Mouse (Mus musculus): ENCODE measurements at regions not wholly inside any gene's neighbourhood (a gene's known extent, or its start where the extent isn't known, plus 50 kb on each side); places are given as distances from the start of the nearest gene placed in this dataset.

- no peak overlapping the region for H3K4me2 ChIP-seq
- H3K9me3 ChIP-seq (ENCODE audit: control insufficient read depth, low read length), result no peaks in the 10 kb centered on the region
- H3K4me3 ChIP-seq (ENCODE audit: low read depth, low read length), result no peak overlapping the region
- no peak overlapping the region for H3K9ac ChIP-seq (ENCODE audit: low read depth, low read length)
- H3K36me3 ChIP-seq (ENCODE audit: control insufficient read depth, insufficient read depth, low read length), result no peaks in the 10 kb centered on the region
- H3K27me3 ChIP-seq (replicated peaks; ENCODE audit: control insufficient read depth, insufficient read depth, low read length), result peaks cover 4% of the 10 kb centered on the region; the same call in 1 of the 2 replicates
- no peaks in the 10 kb centered on the region for H3K4me1 ChIP-seq (replicated peaks; ENCODE audit: control insufficient read depth, insufficient read depth, low read length)
- DNase-seq (ENCODE audit: low spot score), result no peak
- WGBS, result 86% methylated on average over 12 of the region's 12 CpGs
- ATAC-seq (replicated peaks; ENCODE audit: low FRiP score), result no peak
- H3K27ac ChIP-seq (ENCODE audit: low read depth, low read length), result no peak overlapping the region
Measured at GRCm38 (mm10) chr5:111661971-111662370, 71.8 kb upstream of the Gm26897 start.

- WGBS, result 86% methylated on average over 7 of the region's 7 CpGs
- ATAC-seq (replicated peaks; ENCODE audit: low FRiP score), result no peak
- H3K27me3 ChIP-seq (replicated peaks; ENCODE audit: control insufficient read depth, insufficient read depth, low read length), result peaks cover 4% of the 10 kb centered on the region; the same call in 1 of the 2 replicates
Measured at GRCm38 (mm10) chr5:111663831-111664230, 69.9 kb upstream of the Gm26897 start.

GRCm38 (mm10) chr5:111665406-111665805, 68.3 kb upstream of the Gm26897 start:
- Histone ChIP-seq H3K9ac (ENCODE audit: low read depth, low read length) (no peak overlapping the region), H3K27ac (ENCODE audit: low read depth, low read length) (no peak overlapping the region), H3K4me2 (no peak overlapping the region), H3K27me3 (replicated peaks; ENCODE audit: control insufficient read depth, insufficient read depth, low read length) (peaks cover 4% of the 10 kb centered on the region; the same call in 1 of the 2 replicates), H3K36me3 (ENCODE audit: control insufficient read depth, insufficient read depth, low read length) (no peaks in the 10 kb centered on the region), H3K4me3 (ENCODE audit: low read depth, low read length) (no peak overlapping the region), H3K4me1 (replicated peaks; ENCODE audit: control insufficient read depth, insufficient read depth, low read length) (0 out of 2 replicates have a peak, but pooled peaks cover 2% of the 10 kb centered on the region), H3K9me3 (ENCODE audit: control insufficient read depth, low read length) (no peaks in the 10 kb centered on the region)
- DNase-seq (ENCODE audit: low spot score) (no peak), ATAC-seq (replicated peaks; ENCODE audit: low FRiP score) (no peak)
- 66% methylated on average over 19 of the region's 19 CpGs for WGBS

More at GRCm38 (mm10) chr5:111663831-111664230, 69.9 kb upstream of the Gm26897 start:
- Histone ChIP-seq H3K4me1 (replicated peaks; ENCODE audit: control insufficient read depth, insufficient read depth, low read length) (0 out of 2 replicates have a peak, but pooled peaks cover 2% of the 10 kb centered on the region), H3K36me3 (ENCODE audit: control insufficient read depth, insufficient read depth, low read length) (no peaks in the 10 kb centered on the region), H3K9ac (ENCODE audit: low read depth, low read length) (no peak overlapping the region), H3K9me3 (ENCODE audit: control insufficient read depth, low read length) (no peaks in the 10 kb centered on the region), H3K4me3 (ENCODE audit: low read depth, low read length) (no peak overlapping the region), H3K4me2 (no peak overlapping the region), H3K27ac (ENCODE audit: low read depth, low read length) (no peak overlapping the region)
- DNase-seq (ENCODE audit: low spot score), result no peak

GRCm38 (mm10) chr5:111666007-111666406, 67.7 kb upstream of the Gm26897 start:
- H3K36me3 ChIP-seq (ENCODE audit: control insufficient read depth, insufficient read depth, low read length), result no peaks in the 10 kb centered on the region
- no peaks in the 10 kb centered on the region for H3K9me3 ChIP-seq (ENCODE audit: control insufficient read depth, low read length)
- H3K9ac ChIP-seq (ENCODE audit: low read depth, low read length), result no peak overlapping the region
- ATAC-seq (replicated peaks; ENCODE audit: low FRiP score) (no peak), DNase-seq (ENCODE audit: low spot score) (no peak)
- H3K4me2 ChIP-seq, result no peak overlapping the region
- H3K27me3 ChIP-seq (replicated peaks; ENCODE audit: control insufficient read depth, insufficient read depth, low read length), result peaks cover 4% of the 10 kb centered on the region; the same call in 1 of the 2 replicates
- 0 out of 2 replicates have a peak, but pooled peaks cover 2% of the 10 kb centered on the region for H3K4me1 ChIP-seq (replicated peaks; ENCODE audit: control insufficient read depth, insufficient read depth, low read length)
- H3K4me3 ChIP-seq (ENCODE audit: low read depth, low read length), result no peak overlapping the region
- no peak overlapping the region for H3K27ac ChIP-seq (ENCODE audit: low read depth, low read length)
- 61% methylated on average over 8 of the region's 8 CpGs for WGBS

GRCm38 (mm10) chr5:111667901-111668300, 65.8 kb upstream of the Gm26897 start:
- H3K4me1 ChIP-seq (replicated peaks; ENCODE audit: control insufficient read depth, insufficient read depth, low read length), result 0 out of 2 replicates have a peak, but pooled peaks cover 2% of the 10 kb centered on the region
- H3K27me3 ChIP-seq (replicated peaks; ENCODE audit: control insufficient read depth, insufficient read depth, low read length), result peaks cover 4% of the 10 kb centered on the region; the same call in 1 of the 2 replicates
- no peaks in the 10 kb centered on the region for H3K9me3 ChIP-seq (ENCODE audit: control insufficient read depth, low read length)
- no peak overlapping the region for H3K4me2 ChIP-seq
- ATAC-seq (replicated peaks; ENCODE audit: low FRiP score), result no peak
- DNase-seq (ENCODE audit: low spot score), result no peak
- H3K27ac ChIP-seq (ENCODE audit: low read depth, low read length), result no peak overlapping the region
- no peak overlapping the region for H3K4me3 ChIP-seq (ENCODE audit: low read depth, low read length)
- H3K9ac ChIP-seq (ENCODE audit: low read depth, low read length), result no peak overlapping the region
- H3K36me3 ChIP-seq (ENCODE audit: control insufficient read depth, insufficient read depth, low read length), result no peaks in the 10 kb centered on the region
- 62% methylated on average over 3 of the region's 3 CpGs for WGBS

- Histone ChIP-seq H3K4me1 (replicated peaks; ENCODE audit: control insufficient read depth, insufficient read depth, low read length) (0 out of 2 replicates have a peak, but pooled peaks cover 2% of the 10 kb centered on the region), H3K36me3 (ENCODE audit: control insufficient read depth, insufficient read depth, low read length) (no peaks in the 10 kb centered on the region), H3K4me2 (no peak overlapping the region), H3K9ac (ENCODE audit: low read depth, low read length) (no peak overlapping the region), H3K27ac (ENCODE audit: low read depth, low read length) (no peak overlapping the region), H3K9me3 (ENCODE audit: control insufficient read depth, low read length) (no peaks in the 10 kb centered on the region), H3K4me3 (ENCODE audit: low read depth, low read length) (no peak overlapping the region), H3K27me3 (replicated peaks; ENCODE audit: control insufficient read depth, insufficient read depth, low read length) (peaks cover 4% of the 10 kb centered on the region; the same call in 1 of the 2 replicates)
- ATAC-seq (replicated peaks; ENCODE audit: low FRiP score), result no peak
- no peak for DNase-seq (ENCODE audit: low spot score)
Measured at GRCm38 (mm10) chr5:111669139-111669538, 64.6 kb upstream of the Gm26897 start.

GRCm38 (mm10) chr5:111671762-111672161, 62.0 kb upstream of the Gm26897 start:
- ATAC-seq (replicated peaks; ENCODE audit: low FRiP score), result no peak
- 66% methylated on average over 6 of the region's 6 CpGs for WGBS
- Histone ChIP-seq H3K4me2 (no peak overlapping the region), H3K9me3 (ENCODE audit: control insufficient read depth, low read length) (no peaks in the 10 kb centered on the region), H3K36me3 (ENCODE audit: control insufficient read depth, insufficient read depth, low read length) (no peaks in the 10 kb centered on the region), H3K27ac (ENCODE audit: low read depth, low read length) (no peak overlapping the region), H3K4me1 (replicated peaks; ENCODE audit: control insufficient read depth, insufficient read depth, low read length) (0 out of 2 replicates have a peak, but pooled peaks cover 2% of the 10 kb centered on the region), H3K27me3 (replicated peaks; ENCODE audit: control insufficient read depth, insufficient read depth, low read length) (no peaks in the 10 kb centered on the region), H3K9ac (ENCODE audit: low read depth, low read length) (no peak overlapping the region), H3K4me3 (ENCODE audit: low read depth, low read length) (no peak overlapping the region)
- DNase-seq (ENCODE audit: low spot score), result no peak

- Histone ChIP-seq H3K4me3 (ENCODE audit: low read depth, low read length) (no peak overlapping the region), H3K9me3 (ENCODE audit: control insufficient read depth, low read length) (no peaks in the 10 kb centered on the region), H3K4me1 (replicated peaks; ENCODE audit: control insufficient read depth, insufficient read depth, low read length) (no peaks in the 10 kb centered on the region), H3K27ac (ENCODE audit: low read depth, low read length) (no peak overlapping the region; the same call in 1 of the 2 replicates), H3K9ac (ENCODE audit: low read depth, low read length) (no peak overlapping the region), H3K4me2 (no peak overlapping the region), H3K36me3 (ENCODE audit: control insufficient read depth, insufficient read depth, low read length) (no peaks in the 10 kb centered on the region), H3K27me3 (replicated peaks; ENCODE audit: control insufficient read depth, insufficient read depth, low read length) (peaks cover 2% of the 10 kb centered on the region; the same call in 1 of the 2 replicates)
- WGBS, result 55% methylated on average over 6 of the region's 6 CpGs
- no peak for ATAC-seq (replicated peaks; ENCODE audit: low FRiP score)
- no peak for DNase-seq (ENCODE audit: low spot score)
Measured at GRCm38 (mm10) chr5:111674976-111675672, 58.6 kb upstream of the Gm26897 start.

All from liver, embryonic 11.5 days (tissue).